Mouse (Mus musculus) G1E (cell line): ENCODE results near the gene Tbc1d10a.

Source experiments
- CTCF ChIP-seq: IDR thresholded peaks from 2 replicates; pipeline ENCODE4 v1.5.1; 2012; ENCODE audit warnings: low read depth, low read length, inconsistent platforms, mixed read lengths
- POLR2AphosphoS5 ChIP-seq: IDR thresholded peaks from 2 replicates; pipeline ENCODE4 v1.6.1; 2012; ENCODE audit warnings: low read depth, low read length, inconsistent platforms; ENCODE audit not compliant: insufficient replicate concordance

DNA sequence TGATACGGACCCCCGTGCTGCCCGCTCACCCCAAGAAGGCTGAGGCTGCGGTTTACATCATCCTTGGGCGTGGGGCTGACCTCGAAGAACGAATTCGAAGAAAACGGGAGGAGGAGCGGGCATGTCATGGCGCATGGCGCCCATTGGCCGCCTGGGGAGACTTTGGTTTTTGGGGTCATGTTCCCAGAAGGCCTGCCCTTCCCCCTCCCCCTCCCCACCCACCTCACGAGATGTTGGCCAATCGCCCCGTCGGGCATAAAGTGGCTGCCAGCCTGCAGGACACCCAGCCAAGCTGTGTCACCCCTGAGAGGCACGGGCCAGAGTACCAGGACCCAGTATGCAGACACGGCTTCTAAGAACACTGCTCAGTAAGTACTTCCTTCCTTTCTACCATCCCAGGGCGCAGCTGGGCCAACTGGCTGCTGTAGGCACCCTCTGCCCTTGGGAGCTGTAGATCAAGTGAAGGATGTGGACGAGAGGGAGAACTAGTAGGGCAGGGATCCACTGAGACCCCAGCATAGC, 50.0 kb downstream of the Tbc1d10a start:
- no peak for TF ChIP-seq CTCF
- no peak for TF ChIP-seq POLR2AphosphoS5
